Mouse (Mus musculus) intestine, postnatal 0 days (tissue): Measurements from ENCODE around the gene Slc25a20. TPM values are rescaled to one million over a fixed set of nuclear protein-coding genes. Genes with fewer than 3 reads are reported as not detected.
"Not testable (repeated sequence)": the region's sequence is repeated elsewhere in the genome, so short reads cannot be mapped to it uniquely, and the experiment has no call there.

ENCODE experiments used
- ATAC-seq: fragments of 200-750 bp; cut with Nextera tagmentation; 2 replicates; pipeline ENCODE4 v1.8.0; 2017; ENCODE audit warnings: mild to moderate bottlenecking, moderate TSS enrichment, moderate library complexity
- H3K27ac ChIP-seq: fragments of 300-500 bp; sonication (generic); 2 replicates; pipeline ENCODE4 v1.5.1; 2014; ENCODE audit warnings: mild to moderate bottlenecking, low read depth, low read length, moderate library complexity
- H3K27me3 ChIP-seq: fragments of 300-500 bp; sonication (generic); replicated peaks from 2 replicates; pipeline ENCODE4 v1.6.1; 2014; ENCODE audit warnings: low read length, mixed read lengths; ENCODE audit not compliant: control insufficient read depth, insufficient read depth
- H3K36me3 ChIP-seq: fragments of 300-500 bp; sonication (generic); 2 replicates; pipeline ENCODE4 v1.6.1; 2014; ENCODE audit warnings: mild to moderate bottlenecking, moderate library complexity; ENCODE audit not compliant: control insufficient read depth, insufficient read depth
- H3K4me1 ChIP-seq: fragments of 300-500 bp; sonication (generic); replicated peaks from 2 replicates; pipeline ENCODE4 v1.6.1; 2014; ENCODE audit warnings: antibody characterized with exemption, low read length, mixed read lengths; ENCODE audit not compliant: control insufficient read depth, insufficient read depth
- H3K4me2 ChIP-seq: fragments of 300-500 bp; sonication (generic); replicated peaks from 2 replicates; pipeline ENCODE4 v1.6.1; 2014; ENCODE audit warnings: low read depth, mild to moderate bottlenecking, moderate library complexity
- H3K4me3 ChIP-seq: fragments of 300-500 bp; sonication (generic); 2 replicates; pipeline ENCODE4 v1.5.1; 2014; ENCODE audit warnings: low read depth, low read length
- H3K9ac ChIP-seq: fragments of 300-500 bp; sonication (generic); 2 replicates; pipeline ENCODE4 v1.6.1; 2014; ENCODE audit warnings: mild to moderate bottlenecking, low read depth, low read length
- H3K9me3 ChIP-seq: fragments of 300-500 bp; sonication (generic); 2 replicates; pipeline ENCODE4 v1.6.1; 2016; ENCODE audit warnings: mixed run types; ENCODE audit not compliant: control insufficient read depth
- CTCF ChIP-seq: sonication (generic); IDR thresholded peaks from 2 replicates; pipeline ENCODE4 v1.5.1; 2016; ENCODE audit warnings: low read depth, mild to moderate bottlenecking, control low read depth, antibody characterized with exemption, moderate library complexity
- WGBS: fragments of 180-500 bp; shearing (Covaris S2); extraction: QIAGEN DNeasy Blood & Tissue Kit; methylation state at CpG from one replicate; pipeline ENCODE4 v1.1.7; 2014; 5-methylcytosine and 5-hydroxymethylcytosine counted together
- polyA plus RNA-seq: library from polyadenylated mRNA; unstranded; fragments of >200 nt; fragmentation: Nextera tagmentation; extraction: Ambion mirVana; gene quantifications from 2 replicates; pipeline ENCODE4 v1.2.1, GENCODE M21; 2015

Slc25a20 gene
- polyA plus RNA-seq, 1 experiment from 2014 or later, result 159 TPM

GRCm38 (mm10) chr9:108649561-108650440, 12.1 kb upstream of the Slc25a20 start:
- Histone ChIP-seq H3K36me3 (no peaks in the 10 kb centered on the region), H3K9ac (peak overlapping the region; percentile 76), H3K27me3 (no peaks in the 10 kb centered on the region), H3K9me3 (no peaks in the 10 kb centered on the region), H3K4me1 (no peaks in the 10 kb centered on the region), H3K4me2 (peak overlapping the region; percentile 79), H3K4me3 (peak overlapping the region; percentile 69), H3K27ac (peak overlapping the region; percentile 90)
- ATAC-seq, result peak; percentile 7
- 14% methylated on average over 29 of the region's 29 CpGs for WGBS
- no peak for TF ChIP-seq CTCF

GRCm38 (mm10) chr9:108654566-108655464, 7.1 kb upstream of the Slc25a20 start:
- WGBS, result 76% methylated on average over 10 of the region's 10 CpGs
- TF ChIP-seq CTCF, result no peak
- H3K27me3 ChIP-seq, result no peaks in the 10 kb centered on the region
- no peaks in the 10 kb centered on the region for H3K9me3 ChIP-seq
- no peak overlapping the region for H3K4me3 ChIP-seq
- no peak overlapping the region for H3K9ac ChIP-seq
- H3K27ac ChIP-seq, result no peak overlapping the region
- no peak for ATAC-seq
- 0 out of 2 replicates have a peak overlapping the region, but pooled peaks have one; percentile 2 for H3K4me2 ChIP-seq
- H3K4me1 ChIP-seq, result no peaks in the 10 kb centered on the region
- H3K36me3 ChIP-seq, result no peaks in the 10 kb centered on the region

GRCm38 (mm10) chr9:108655865-108656264, 6.0 kb upstream of the Slc25a20 start:
- H3K27ac ChIP-seq, H3K9ac ChIP-seq, H3K4me2 ChIP-seq, H3K27me3 ChIP-seq, ATAC-seq, H3K9me3 ChIP-seq, H3K4me3 ChIP-seq, H3K4me1 ChIP-seq, H3K36me3 ChIP-seq: not testable (repeated sequence)
- WGBS, result 26% methylated on average over 7 of the region's 7 CpGs

- Histone ChIP-seq H3K4me3 (peak overlapping the region; percentile 74), H3K4me1 (0 out of 2 replicates have a peak, but pooled peaks cover 2% of the 10 kb centered on the region), H3K27me3 (no peaks in the 10 kb centered on the region), H3K27ac (peak overlapping the region; percentile 88), H3K9ac (peak overlapping the region; percentile 73), H3K9me3 (no peaks in the 10 kb centered on the region), H3K36me3 (no peaks in the 10 kb centered on the region; the same call in 1 of the 2 replicates), H3K4me2 (peak overlapping the region; percentile 78)
- no peak for TF ChIP-seq CTCF
- peak; percentile 22 for ATAC-seq
- 17% methylated on average over 6 of the region's 6 CpGs for WGBS
Observed at GRCm38 (mm10) chr9:108662660-108663059, 772 bp downstream of the Slc25a20 start.

GRCm38 (mm10) chr9:108669875-108670274, 8.0 kb downstream of the Slc25a20 start:
- Histone ChIP-seq H3K4me1 (no peaks in the 10 kb centered on the region), H3K27ac (no peak overlapping the region), H3K27me3 (no peaks in the 10 kb centered on the region), H3K4me3 (no peak overlapping the region), H3K36me3 (peaks cover 26% of the 10 kb centered on the region), H3K9me3 (no peaks in the 10 kb centered on the region), H3K4me2 (no peak overlapping the region), H3K9ac (no peak overlapping the region)
- ATAC-seq, result peak; percentile 40; the same call in 1 of the 2 replicates
- 61% methylated on average over 8 of the region's 8 CpGs for WGBS
- peak; percentile 78 for TF ChIP-seq CTCF

GRCm38 (mm10) chr9:108673151-108673550, 11.3 kb downstream of the Slc25a20 start:
- Histone ChIP-seq H3K27ac (no peak overlapping the region), H3K36me3 (peaks cover 46% of the 10 kb centered on the region), H3K4me2 (no peak overlapping the region), H3K4me3 (no peak overlapping the region), H3K27me3 (no peaks in the 10 kb centered on the region), H3K9me3 (no peaks in the 10 kb centered on the region), H3K9ac (no peak overlapping the region), H3K4me1 (no peaks in the 10 kb centered on the region)
- ATAC-seq, result no peak
- peak; percentile 65 for TF ChIP-seq CTCF
- 54% methylated on average over 2 of the region's 2 CpGs for WGBS
